Mouse (Mus musculus): Measurements from ENCODE around the gene Acad12. TPM values are rescaled to one million over a fixed set of nuclear protein-coding genes. Genes with fewer than 3 reads are reported as not detected.
"Not testable (repeated sequence)": the region's sequence is repeated elsewhere in the genome, so short reads cannot be mapped to it uniquely, and the experiment has no call there.

The Acad12 gene
- polyA plus RNA-seq, 1 experiment = 1.5 TPM

GRCm38 (mm10) chr5:121649134-121649533 lies 30.4 kb upstream of the Acad12 start:
- no peak for DNase-seq (ENCODE audit: low read depth)
- TF ChIP-seq POLR2A (IDR thresholded peaks at IDR 0.05; ENCODE audit: borderline replicate concordance, extremely low read depth, insufficient read depth, insufficient read length, poor library complexity, severe bottlenecking) (no peak), CTCF (IDR thresholded peaks at IDR 0.05; ENCODE audit: borderline replicate concordance, extremely low read depth, insufficient read depth, insufficient read length) (no peak)

GRCm38 (mm10) chr5:121639601-121640000 lies 20.9 kb upstream of the Acad12 start:
- TF ChIP-seq CTCF (IDR thresholded peaks at IDR 0.05; ENCODE audit: borderline replicate concordance, extremely low read depth, insufficient read depth, insufficient read length) (no peak), POLR2A (IDR thresholded peaks at IDR 0.05; ENCODE audit: borderline replicate concordance, extremely low read depth, insufficient read depth, insufficient read length, poor library complexity, severe bottlenecking) (no peak)
- no peak for DNase-seq (ENCODE audit: low read depth)

- no peak for DNase-seq (ENCODE audit: low read depth)
- no peak for TF ChIP-seq POLR2A (IDR thresholded peaks at IDR 0.05; ENCODE audit: borderline replicate concordance, extremely low read depth, insufficient read depth, insufficient read length, poor library complexity, severe bottlenecking)
- TF ChIP-seq CTCF (IDR thresholded peaks at IDR 0.05; ENCODE audit: borderline replicate concordance, extremely low read depth, insufficient read depth, insufficient read length) = no peak
Observed at GRCm38 (mm10) chr5:121637296-121637695, 18.6 kb upstream of the Acad12 start.

DNA sequence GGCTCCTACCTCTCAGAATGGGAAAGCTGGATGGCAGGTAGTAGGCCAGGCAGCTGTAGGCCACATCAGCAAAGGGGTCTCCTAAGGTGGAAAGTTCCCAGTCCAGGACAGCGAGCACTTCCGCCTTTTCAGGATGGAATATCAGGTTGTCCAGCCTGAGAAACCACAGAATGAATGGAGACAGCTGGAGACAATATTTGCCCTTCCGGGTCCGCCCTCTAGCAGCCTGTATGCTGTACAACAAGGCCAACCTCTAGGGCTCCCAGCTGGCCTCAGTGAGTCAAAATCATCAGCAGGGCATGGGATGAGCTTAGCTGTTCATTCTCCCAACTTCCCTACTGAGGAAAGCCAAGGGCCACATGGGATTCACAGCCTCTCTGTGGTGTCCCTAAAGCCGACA lies 15.9 kb upstream of the Acad12 start:
- no peak for TF ChIP-seq CTCF (IDR thresholded peaks at IDR 0.05; ENCODE audit: borderline replicate concordance, extremely low read depth, insufficient read depth, insufficient read length)
- TF ChIP-seq POLR2A (IDR thresholded peaks at IDR 0.05; ENCODE audit: borderline replicate concordance, extremely low read depth, insufficient read depth, insufficient read length, poor library complexity, severe bottlenecking) = no peak
- no peak for DNase-seq (ENCODE audit: low read depth)

GRCm38 (mm10) chr5:121632804-121633203 lies 14.1 kb upstream of the Acad12 start:
- TF ChIP-seq POLR2A (IDR thresholded peaks at IDR 0.05; ENCODE audit: borderline replicate concordance, extremely low read depth, insufficient read depth, insufficient read length, poor library complexity, severe bottlenecking) (no peak), CTCF (IDR thresholded peaks at IDR 0.05; ENCODE audit: borderline replicate concordance, extremely low read depth, insufficient read depth, insufficient read length) (no peak)
- no peak for DNase-seq (ENCODE audit: low read depth)

DNA sequence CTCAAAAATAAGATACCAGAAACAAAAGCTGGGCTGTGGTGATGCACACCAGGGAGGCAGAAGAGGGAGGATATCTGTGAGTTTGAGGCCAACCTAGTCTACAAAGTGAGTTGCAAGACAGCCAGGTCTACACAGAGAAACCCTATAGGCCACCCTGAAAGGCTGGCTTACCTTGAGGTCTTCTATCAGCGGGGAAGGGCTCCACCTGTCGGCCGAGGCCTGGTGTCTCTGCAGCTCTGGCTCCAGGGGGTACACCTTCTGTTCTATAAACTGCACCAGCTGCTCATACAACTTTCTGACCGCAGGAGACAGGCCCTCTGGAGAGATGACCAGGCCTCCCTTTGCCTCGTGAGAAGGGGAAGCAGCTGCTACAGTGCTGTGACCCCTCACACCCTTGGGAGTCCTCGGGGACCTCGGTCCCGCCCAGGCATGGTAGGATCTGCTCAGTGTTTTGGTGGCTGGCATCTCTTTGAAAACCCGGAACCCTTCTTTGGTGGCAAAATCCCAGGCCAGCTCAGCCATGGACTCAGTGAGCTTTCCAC lies 12.4 kb upstream of the Acad12 start:
- DNase-seq (ENCODE audit: low read depth) = not testable (repeated sequence)
- peak; percentile 14; the same call in 1 of the 2 replicates for TF ChIP-seq CTCF (IDR thresholded peaks at IDR 0.05; ENCODE audit: borderline replicate concordance, extremely low read depth, insufficient read depth, insufficient read length)

DNA sequence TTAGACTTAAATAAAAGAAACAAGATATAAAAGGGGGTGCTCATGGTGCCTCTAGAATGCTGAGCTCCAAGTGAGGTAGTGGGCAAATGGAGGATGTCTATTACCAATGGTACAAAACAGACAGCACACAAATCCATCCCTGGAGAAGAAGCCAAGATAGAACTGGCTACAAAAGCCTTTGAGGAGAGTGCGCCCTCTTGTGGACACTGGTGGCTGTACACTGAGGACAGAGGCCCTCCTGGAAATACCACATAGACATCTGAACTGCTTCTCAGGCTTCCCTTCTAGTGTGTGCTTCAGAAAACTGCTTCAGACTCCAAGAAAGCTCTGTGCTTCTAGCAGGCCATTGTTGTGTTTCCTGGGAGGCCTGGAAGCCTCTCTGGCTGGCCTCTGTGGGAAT lies 9.1 kb upstream of the Acad12 start:
- no peak for TF ChIP-seq POLR2A (IDR thresholded peaks at IDR 0.05; ENCODE audit: borderline replicate concordance, extremely low read depth, insufficient read depth, insufficient read length, poor library complexity, severe bottlenecking)
- peak; percentile 77 for TF ChIP-seq CTCF (IDR thresholded peaks at IDR 0.05; ENCODE audit: borderline replicate concordance, extremely low read depth, insufficient read depth, insufficient read length)
- DNase-seq (ENCODE audit: low read depth) = peak; percentile 51

- no peak for DNase-seq (ENCODE audit: low read depth)
- no peak for TF ChIP-seq POLR2A (IDR thresholded peaks at IDR 0.05; ENCODE audit: borderline replicate concordance, extremely low read depth, insufficient read depth, insufficient read length, poor library complexity, severe bottlenecking)
- no peak for TF ChIP-seq CTCF (IDR thresholded peaks at IDR 0.05; ENCODE audit: borderline replicate concordance, extremely low read depth, insufficient read depth, insufficient read length)
Observed at GRCm38 (mm10) chr5:121623241-121623640, 4.5 kb upstream of the Acad12 start.

- no peak for DNase-seq (ENCODE audit: low read depth)
- TF ChIP-seq CTCF (IDR thresholded peaks at IDR 0.05; ENCODE audit: borderline replicate concordance, extremely low read depth, insufficient read depth, insufficient read length) = no peak
- no peak for TF ChIP-seq POLR2A (IDR thresholded peaks at IDR 0.05; ENCODE audit: borderline replicate concordance, extremely low read depth, insufficient read depth, insufficient read length, poor library complexity, severe bottlenecking)
Observed at GRCm38 (mm10) chr5:121621102-121621501, 2.4 kb upstream of the Acad12 start.

DNA sequence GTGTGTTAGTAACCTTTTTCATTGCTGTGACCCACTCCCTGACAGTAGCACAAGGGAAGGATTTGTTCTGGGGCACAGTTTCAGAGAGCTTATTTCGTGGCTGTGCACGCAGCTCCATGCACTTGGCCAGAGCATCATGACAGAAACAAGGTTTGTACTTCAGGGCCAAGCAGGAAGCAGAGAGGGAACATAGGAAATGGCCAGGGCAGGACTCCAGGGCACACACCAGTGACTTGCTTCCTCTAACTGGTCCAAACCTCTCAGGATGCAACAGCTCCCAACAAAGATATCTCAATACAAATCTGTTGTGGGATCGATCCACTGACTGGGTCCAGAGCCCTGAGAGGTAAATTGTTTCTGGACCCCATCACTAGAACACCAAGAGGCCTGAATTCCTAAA lies 3.8 kb downstream of the Acad12 start:
- not testable (repeated sequence) for DNase-seq (ENCODE audit: low read depth)

DNA sequence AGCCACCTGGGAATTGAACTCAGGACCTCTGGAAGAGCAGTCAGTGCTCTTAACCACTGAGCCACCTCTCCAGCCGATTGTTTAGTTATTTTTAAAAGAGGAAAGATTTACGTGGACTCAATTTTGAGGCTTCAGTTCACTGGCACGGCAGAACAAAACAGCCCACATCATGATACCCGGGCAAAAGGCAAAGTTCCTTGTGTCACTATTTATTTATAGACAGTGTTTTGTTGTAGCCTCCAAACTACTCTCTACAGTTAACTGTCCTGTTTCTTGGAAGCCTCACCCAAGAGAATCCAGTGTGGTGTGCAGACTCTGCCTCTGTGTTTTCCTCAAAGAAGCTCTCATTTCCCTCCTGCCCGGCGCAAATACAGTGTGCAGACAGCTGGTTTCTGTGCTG lies 6.7 kb downstream of the Acad12 start:
- no peak for DNase-seq (ENCODE audit: low read depth)
- TF ChIP-seq POLR2A (IDR thresholded peaks at IDR 0.05; ENCODE audit: borderline replicate concordance, extremely low read depth, insufficient read depth, insufficient read length, poor library complexity, severe bottlenecking) (no peak), CTCF (IDR thresholded peaks at IDR 0.05; ENCODE audit: borderline replicate concordance, extremely low read depth, insufficient read depth, insufficient read length) (no peak)

DNA sequence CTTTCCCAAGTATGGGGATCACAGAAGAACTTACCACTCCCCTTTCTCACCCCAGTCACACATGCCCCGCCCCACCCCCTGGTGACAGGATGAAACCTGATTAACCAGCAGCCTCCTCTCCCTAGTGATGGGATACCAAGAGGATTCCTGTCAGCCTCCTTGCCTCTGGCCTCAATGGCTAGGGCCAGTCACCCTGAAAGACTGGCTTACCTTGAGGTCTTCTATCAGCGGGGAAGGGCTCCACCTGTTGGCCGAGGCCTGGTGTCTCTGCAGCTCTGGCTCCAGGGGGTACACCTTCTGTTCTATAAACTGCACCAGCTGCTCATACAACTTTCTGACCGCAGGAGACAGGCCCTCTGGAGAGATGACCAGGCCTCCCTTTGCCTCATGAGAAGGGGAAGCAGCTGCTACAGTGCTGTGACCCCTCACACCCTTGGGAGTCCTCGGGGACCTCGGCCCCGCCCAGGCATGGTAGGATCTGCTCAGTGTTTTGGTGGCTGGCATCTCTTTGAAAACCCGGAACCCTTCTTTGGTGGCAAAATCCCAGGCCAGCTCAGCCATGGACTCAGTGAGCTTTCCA lies 9.1 kb downstream of the Acad12 start:
- DNase-seq (ENCODE audit: low read depth) = not testable (repeated sequence)

GRCm38 (mm10) chr5:121606151-121606550 lies 12.6 kb downstream of the Acad12 start:
- DNase-seq (ENCODE audit: low read depth) = peak; percentile 44
- TF ChIP-seq CTCF (IDR thresholded peaks at IDR 0.05; ENCODE audit: borderline replicate concordance, extremely low read depth, insufficient read depth, insufficient read length) = peak; percentile 82
- TF ChIP-seq POLR2A (IDR thresholded peaks at IDR 0.05; ENCODE audit: borderline replicate concordance, extremely low read depth, insufficient read depth, insufficient read length, poor library complexity, severe bottlenecking) = no peak

DNA sequence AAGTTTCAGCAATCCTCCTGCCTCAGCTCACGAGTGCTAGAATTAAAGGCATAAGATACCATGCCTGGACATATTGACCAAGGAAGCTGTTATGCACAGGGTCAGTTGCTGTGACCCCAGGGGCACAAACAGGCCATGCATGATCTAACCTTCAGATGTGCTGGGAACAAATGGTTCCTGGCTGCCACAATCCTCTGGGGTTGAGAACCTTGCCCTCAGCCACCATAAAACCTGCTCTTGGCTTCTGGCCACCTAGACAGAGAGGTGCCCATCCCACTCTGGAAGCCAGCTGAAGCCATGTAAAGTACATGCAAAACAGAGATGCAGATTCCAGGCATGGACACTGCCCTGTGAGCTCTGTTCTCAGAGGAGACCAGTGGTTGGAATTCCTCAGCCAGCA lies 14.9 kb downstream of the Acad12 start:
- not testable (repeated sequence) for DNase-seq (ENCODE audit: low read depth)
